Mouse (Mus musculus) hematopoietic stem cell, adult 5-6 weeks (primary cell): ENCODE measurements around the gene Abcb6. TPM values are rescaled to one million over a fixed set of nuclear protein-coding genes. Genes with fewer than 3 reads are reported as not detected.

Source experiments
- ATAC-seq, 2 experiments: fragments of 125-278 bp in 1 of 2; replicated peaks in 1 of 2; 2 replicates each; pipeline ENCODE4 v1.8.0; 2016 to 2017; ENCODE audit warnings: inconsistent platforms in 2 of 2, mild to moderate bottlenecking in 2 of 2, moderate number of reproducible peaks in 2 of 2, low read depth in 1 of 2, moderate TSS enrichment in 1 of 2; ENCODE audit not compliant: low FRiP score in 2 of 2, poor library complexity in 2 of 2, severe bottlenecking in 2 of 2, insufficient read depth in 1 of 2, low TSS enrichment in 1 of 2
- total RNA-seq: library from RNA; stranded (forward); fragments of 172-1452, 232-1000 nt; gene quantifications from 2 replicates; pipeline ENCODE4 v1.2.3, GENCODE M21; 2017

Abcb6 gene
- total RNA-seq, 1 experiment from 2014 or later: 6.2 TPM

- peak; percentile 92 to 93 for ATAC-seq
These were observed 11.4 kb downstream of the Abcb6 start, which contains the start of gene Zfand2b for GRCm38 (mm10) chr1:75168472-75169464. Gene Zfand2b (plus strand): TSS chr1:75168646.

GRCm38 (mm10) chr1:75168093-75168471, 12.1 kb downstream of the Abcb6 start:
- peak in 1 of 2 experiments; percentile 3; a peak in 1 of 4 replicates for ATAC-seq

- ATAC-seq: no peak
These were observed 20.0 kb downstream of the Abcb6 start for GRCm38 (mm10) chr1:75160256-75160617.

- no peak for ATAC-seq
These were observed 20.5 kb downstream of the Abcb6 start for GRCm38 (mm10) chr1:75159540-75160255.

- ATAC-seq: no peak
These were observed 21.2 kb downstream of the Abcb6 start for GRCm38 (mm10) chr1:75158990-75159389.

- ATAC-seq: no peak
These were observed 24.4 kb downstream of the Abcb6 start for GRCm38 (mm10) chr1:75155837-75156236.

GRCm38 (mm10) chr1:75148727-75149126, 31.5 kb downstream of the Abcb6 start:
- ATAC-seq: no peak

GRCm38 (mm10) chr1:75147411-75148135, 32.6 kb downstream of the Abcb6 start:
- no peak for ATAC-seq

- no peak for ATAC-seq
These were observed 34.6 kb downstream of the Abcb6 start for GRCm38 (mm10) chr1:75145589-75145988.

- peak; percentile 63 to 68 for ATAC-seq
These were observed 37.6 kb downstream of the Abcb6 start, which contains the start of the genes Cnppd1 and Retreg2 for GRCm38 (mm10) chr1:75142301-75143261. Gene Cnppd1 (minus strand): TSS chr1:75142711. Gene Retreg2 (plus strand): TSS chr1:75142778.

- ATAC-seq: peak; percentile 66 to 70
These were observed 38.6 kb downstream of the Abcb6 start for GRCm38 (mm10) chr1:75141486-75142190.

- ATAC-seq: no peak
These were observed 39.5 kb downstream of the Abcb6 start for GRCm38 (mm10) chr1:75140601-75141190.

- no peak for ATAC-seq
These were observed 41.7 kb downstream of the Abcb6 start for GRCm38 (mm10) chr1:75138448-75138847.

- ATAC-seq: no peak
These were observed 43.5 kb downstream of the Abcb6 start for GRCm38 (mm10) chr1:75136730-75137129.

- no peak for ATAC-seq
These were observed 43.9 kb downstream of the Abcb6 start for GRCm38 (mm10) chr1:75136293-75136692.
